Mouse (Mus musculus) large intestine, adult 2 months (tissue): ENCODE measurements at regions not wholly inside any gene's neighbourhood (a gene's known extent, or its start where the extent isn't known, plus 50 kb on each side); places are given as distances from the start of the nearest gene placed in this dataset.

ENCODE experiments used
- DNase-seq: peaks from one replicate; pipeline ENCODE4 v3.0.0-alpha.2; 2012; ENCODE audit warnings: low read depth, low spot score
- WGBS: fragments of 180-500 bp; shearing (Covaris S2); methylation state at CpG from one replicate; pipeline ENCODE4 v1.1.7; 2018; 5-methylcytosine and 5-hydroxymethylcytosine counted together

- WGBS: 90% methylated on average over 3 of the region's 3 CpGs
These were observed 172.3 kb upstream of the Gm765 start for GRCm38 (mm10) chr6:98514826-98515225.

GRCm38 (mm10) chr6:98514376-98514775, 171.8 kb upstream of the Gm765 start:
- DNase-seq: no peak
- WGBS: 74% methylated on average over 7 of the region's 7 CpGs

More at GRCm38 (mm10) chr6:98514826-98515225, 172.3 kb upstream of the Gm765 start:
- no peak for DNase-seq

- DNase-seq: no peak
- 28% methylated on average over 3 of the region's 3 CpGs for WGBS
These were observed 170.7 kb upstream of the Gm765 start for GRCm38 (mm10) chr6:98513217-98513616.

GRCm38 (mm10) chr6:98502726-98503125, 160.2 kb upstream of the Gm765 start:
- 76% methylated on average over 2 of the region's 2 CpGs for WGBS
- DNase-seq: no peak

GRCm38 (mm10) chr6:98499721-98500120, 157.2 kb upstream of the Gm765 start:
- WGBS: 80% methylated on average over 5 of the region's 5 CpGs

GRCm38 (mm10) chr6:98486626-98487025, 144.1 kb upstream of the Gm765 start:
- 85% methylated on average over 3 of the region's 3 CpGs for WGBS

More at GRCm38 (mm10) chr6:98499721-98500120, 157.2 kb upstream of the Gm765 start:
- no peak for DNase-seq

GRCm38 (mm10) chr6:98483319-98484123, 141.0 kb upstream of the Gm765 start:
- no peak for DNase-seq
- 43% methylated on average over 3 of the region's 3 CpGs for WGBS

More at GRCm38 (mm10) chr6:98486626-98487025, 144.1 kb upstream of the Gm765 start:
- no peak for DNase-seq

GRCm38 (mm10) chr6:98482319-98482718, 139.8 kb upstream of the Gm765 start:
- WGBS: 92% methylated on average over 2 of the region's 2 CpGs

GRCm38 (mm10) chr6:98467563-98467962, 125.0 kb upstream of the Gm765 start:
- DNase-seq: no peak

More at GRCm38 (mm10) chr6:98482319-98482718, 139.8 kb upstream of the Gm765 start:
- no peak for DNase-seq

GRCm38 (mm10) chr6:98452277-98452676, 109.7 kb upstream of the Gm765 start:
- WGBS: 56% methylated on average over 7 of the region's 7 CpGs
- no peak for DNase-seq

- 27% methylated on average over 6 of the region's 6 CpGs for WGBS
- DNase-seq: no peak
These were observed 93.1 kb upstream of the Gm765 start for GRCm38 (mm10) chr6:98435676-98436075.

- DNase-seq: no peak
- 27% methylated on average over 6 of the region's 6 CpGs for WGBS
These were observed 90.7 kb upstream of the Gm765 start for GRCm38 (mm10) chr6:98433286-98433685.

- WGBS: 64% methylated on average over 5 of the region's 5 CpGs
- DNase-seq: no peak
These were observed 86.6 kb upstream of the Gm765 start for GRCm38 (mm10) chr6:98429120-98429519.

GRCm38 (mm10) chr6:98402605-98403004, 60.1 kb upstream of the Gm765 start:
- 37% methylated on average over 1 of the region's 1 CpGs for WGBS
- DNase-seq: no peak

GRCm38 (mm10) chr6:98394589-98394988, 52.0 kb upstream of the Gm765 start:
- WGBS: 83% methylated on average over 5 of the region's 5 CpGs
- DNase-seq: no peak
